Mouse (Mus musculus): ENCODE measurements around the gene Rin3. TPM values are rescaled to one million over a fixed set of nuclear protein-coding genes. Genes with fewer than 3 reads are reported as not detected.
"Not testable (repeated sequence)": the region's sequence is repeated elsewhere in the genome, so short reads cannot be mapped to it uniquely, and the experiment has no call there.

Rin3 gene
- polyA plus RNA-seq, 1 experiment from 2014 or later = 10.2 TPM

- Histone ChIP-seq H3K9me3 (no peaks in the 10 kb centered on the region), H3K27ac (replicated peaks) (no peak overlapping the region), H3K4me1 (peaks cover 14% of the 10 kb centered on the region), H3K36me3 (no peaks in the 10 kb centered on the region), H3K9ac (no peak overlapping the region), H3K4me3 (no peak overlapping the region), H3K4me2 (no peak overlapping the region), H3K27me3 (replicated peaks) (no peaks in the 10 kb centered on the region)
- WGBS = 65% methylated on average over 3 of the region's 3 CpGs
- no peak for ATAC-seq (ENCODE audit: extremely low read depth, insufficient number of reproducible peaks, low FRiP score, low TSS enrichment)
These were observed 24.2 kb upstream of the Rin3 start for GRCm38 (mm10) chr12:102258522-102259112.

GRCm38 (mm10) chr12:102261933-102262396 is 20.9 kb upstream of the Rin3 start:
- H3K36me3 ChIP-seq = no peaks in the 10 kb centered on the region
- no peak overlapping the region for H3K27ac ChIP-seq (replicated peaks)
- 33% methylated on average over 8 of the region's 8 CpGs for WGBS
- no peak overlapping the region for H3K9ac ChIP-seq
- peaks cover 14% of the 10 kb centered on the region for H3K4me1 ChIP-seq
- 0 out of 2 replicates have a peak, but pooled peaks have one; percentile 16 for ATAC-seq (ENCODE audit: extremely low read depth, insufficient number of reproducible peaks, low FRiP score, low TSS enrichment)
- H3K4me2 ChIP-seq = no peak overlapping the region
- no peaks in the 10 kb centered on the region for H3K27me3 ChIP-seq (replicated peaks)
- H3K9me3 ChIP-seq = no peaks in the 10 kb centered on the region
- no peak overlapping the region for H3K4me3 ChIP-seq

GRCm38 (mm10) chr12:102262809-102263208 is 20.0 kb upstream of the Rin3 start:
- no peaks in the 10 kb centered on the region for H3K27me3 ChIP-seq (replicated peaks)
- H3K4me2 ChIP-seq = no peak overlapping the region
- no peak overlapping the region for H3K9ac ChIP-seq
- no peak overlapping the region for H3K27ac ChIP-seq (replicated peaks)
- no peak overlapping the region for H3K4me3 ChIP-seq
- H3K9me3 ChIP-seq = no peaks in the 10 kb centered on the region
- H3K4me1 ChIP-seq = peaks cover 14% of the 10 kb centered on the region
- 74% methylated on average over 2 of the region's 2 CpGs for WGBS
- ATAC-seq (ENCODE audit: extremely low read depth, insufficient number of reproducible peaks, low FRiP score, low TSS enrichment) = no peak
- no peaks in the 10 kb centered on the region for H3K36me3 ChIP-seq

DNA sequence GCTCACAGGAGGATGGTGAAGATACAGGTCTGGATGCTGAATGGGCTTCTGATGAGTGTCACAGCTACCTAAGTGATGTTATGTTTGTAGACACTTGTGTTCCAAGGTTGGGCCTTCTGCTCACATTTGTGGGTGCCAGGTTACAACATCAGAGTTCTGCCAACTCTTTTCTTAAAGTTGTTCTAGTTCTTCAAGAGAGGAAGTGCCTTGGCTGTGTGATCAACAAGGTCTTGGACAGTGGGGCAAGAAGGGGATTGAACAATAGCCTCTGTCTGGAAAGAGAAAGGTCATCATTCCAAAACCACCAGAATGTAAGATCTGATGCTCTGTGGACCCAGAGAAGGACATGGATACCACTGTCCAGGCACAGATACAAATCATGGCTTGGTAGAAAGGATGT is 19.6 kb upstream of the Rin3 start:
- Histone ChIP-seq H3K4me3 (no peak overlapping the region), H3K9me3 (no peaks in the 10 kb centered on the region), H3K36me3 (no peaks in the 10 kb centered on the region), H3K27me3 (replicated peaks) (0 out of 2 replicates have a peak, but pooled peaks cover 1% of the 10 kb centered on the region), H3K9ac (no peak overlapping the region), H3K4me1 (peaks cover 14% of the 10 kb centered on the region), H3K4me2 (no peak overlapping the region), H3K27ac (replicated peaks) (no peak overlapping the region)
- ATAC-seq (ENCODE audit: extremely low read depth, insufficient number of reproducible peaks, low FRiP score, low TSS enrichment) = no peak

DNA sequence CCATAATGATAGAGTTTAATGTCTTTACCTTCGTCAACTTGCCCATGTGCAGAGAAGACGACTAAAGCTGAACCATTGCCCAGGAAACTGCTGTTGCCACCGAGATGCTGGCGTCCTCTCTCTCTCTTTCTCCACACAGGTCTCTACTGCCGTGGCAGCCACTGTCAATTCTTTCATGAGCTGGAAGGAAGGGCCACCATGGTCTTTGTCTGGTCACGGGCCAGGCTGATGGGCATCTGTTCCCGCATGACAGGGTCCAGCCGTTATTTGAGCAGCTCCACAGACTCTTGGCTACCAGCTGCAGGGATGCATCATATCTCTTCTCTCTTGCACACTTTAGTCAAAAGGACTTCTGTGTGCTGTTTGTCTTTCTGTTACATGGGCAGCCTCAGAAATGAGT is 16.4 kb upstream of the Rin3 start:
- Histone ChIP-seq H3K9me3 (no peaks in the 10 kb centered on the region), H3K36me3 (no peaks in the 10 kb centered on the region), H3K9ac (no peak overlapping the region), H3K27me3 (replicated peaks) (0 out of 2 replicates have a peak, but pooled peaks cover 3% of the 10 kb centered on the region), H3K4me2 (no peak overlapping the region), H3K4me3 (no peak overlapping the region), H3K27ac (replicated peaks) (no peak overlapping the region), H3K4me1 (peaks cover 18% of the 10 kb centered on the region)
- ATAC-seq (ENCODE audit: extremely low read depth, insufficient number of reproducible peaks, low FRiP score, low TSS enrichment) = no peak
- 76% methylated on average over 8 of the region's 8 CpGs for WGBS

DNA sequence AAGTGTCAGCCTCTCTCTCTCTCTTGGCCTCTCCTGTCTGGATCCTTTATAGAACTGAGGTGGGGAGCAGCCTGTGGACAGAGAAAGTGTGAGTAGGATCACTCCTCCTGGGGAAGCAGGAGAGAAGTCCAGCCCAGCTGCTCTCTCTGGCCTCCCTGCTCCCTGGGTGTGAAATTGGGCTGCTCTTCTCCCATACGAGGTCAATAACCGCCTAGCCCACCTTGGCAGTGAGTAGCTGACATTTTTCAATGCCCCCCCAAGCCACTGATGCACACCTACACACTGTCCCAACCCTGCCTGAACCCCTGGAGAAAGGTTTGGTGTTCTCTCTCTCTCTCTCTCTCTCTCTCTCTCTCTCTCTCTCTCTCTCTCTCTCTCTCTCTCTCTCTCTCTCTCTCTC is 13.7 kb upstream of the Rin3 start:
- Histone ChIP-seq H3K27ac (replicated peaks) (no peak overlapping the region), H3K9me3 (no peaks in the 10 kb centered on the region), H3K4me1 (peaks cover 10% of the 10 kb centered on the region; the same call in 1 of the 2 replicates), H3K27me3 (replicated peaks) (0 out of 2 replicates have a peak, but pooled peaks cover 3% of the 10 kb centered on the region), H3K36me3 (no peaks in the 10 kb centered on the region), H3K4me3 (no peak overlapping the region), H3K4me2 (no peak overlapping the region), H3K9ac (no peak overlapping the region)
- WGBS = 38% methylated on average over 2 of the region's 2 CpGs
- no peak for ATAC-seq (ENCODE audit: extremely low read depth, insufficient number of reproducible peaks, low FRiP score, low TSS enrichment)

GRCm38 (mm10) chr12:102270776-102271405 is 12.0 kb upstream of the Rin3 start:
- ATAC-seq (ENCODE audit: extremely low read depth, insufficient number of reproducible peaks, low FRiP score, low TSS enrichment) = no peak
- H3K9ac ChIP-seq = no peak overlapping the region
- no peak overlapping the region for H3K4me2 ChIP-seq
- H3K4me1 ChIP-seq = peaks cover 10% of the 10 kb centered on the region; the same call in 1 of the 2 replicates
- WGBS = 69% methylated on average over 6 of the region's 6 CpGs
- H3K9me3 ChIP-seq = no peaks in the 10 kb centered on the region
- no peaks in the 10 kb centered on the region for H3K36me3 ChIP-seq
- no peak overlapping the region for H3K4me3 ChIP-seq
- no peak overlapping the region for H3K27ac ChIP-seq (replicated peaks)
- 0 out of 2 replicates have a peak, but pooled peaks cover 3% of the 10 kb centered on the region for H3K27me3 ChIP-seq (replicated peaks)

DNA sequence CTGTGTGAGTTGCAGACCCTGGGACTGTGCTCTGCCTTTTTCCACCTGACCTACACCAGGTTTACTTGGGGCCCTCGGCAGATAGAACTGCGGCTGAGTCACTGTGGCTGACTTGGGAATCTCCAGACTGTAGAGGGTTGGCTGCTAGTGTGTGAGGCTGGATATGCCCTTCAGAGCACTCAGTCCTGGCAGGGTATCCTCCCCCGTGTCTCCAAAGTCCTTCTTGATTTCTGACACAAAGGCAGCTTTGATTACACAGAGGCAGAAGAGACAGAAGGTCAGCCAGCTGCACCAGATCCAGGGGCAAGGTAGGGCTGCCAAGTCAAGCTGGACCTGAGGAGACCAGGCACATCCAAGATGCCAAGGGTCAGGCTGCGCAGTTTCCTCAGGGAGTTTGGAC is 11.4 kb upstream of the Rin3 start:
- no peak for ATAC-seq (ENCODE audit: extremely low read depth, insufficient number of reproducible peaks, low FRiP score, low TSS enrichment)
- H3K36me3 ChIP-seq = no peaks in the 10 kb centered on the region
- H3K4me1 ChIP-seq = peaks cover 10% of the 10 kb centered on the region; the same call in 1 of the 2 replicates
- 0 out of 2 replicates have a peak, but pooled peaks cover 3% of the 10 kb centered on the region for H3K27me3 ChIP-seq (replicated peaks)
- 46% methylated on average over 4 of the region's 4 CpGs for WGBS
- no peak overlapping the region for H3K4me3 ChIP-seq
- H3K9me3 ChIP-seq = no peaks in the 10 kb centered on the region
- no peak overlapping the region for H3K27ac ChIP-seq (replicated peaks)
- H3K4me2 ChIP-seq = no peak overlapping the region
- H3K9ac ChIP-seq = no peak overlapping the region

DNA sequence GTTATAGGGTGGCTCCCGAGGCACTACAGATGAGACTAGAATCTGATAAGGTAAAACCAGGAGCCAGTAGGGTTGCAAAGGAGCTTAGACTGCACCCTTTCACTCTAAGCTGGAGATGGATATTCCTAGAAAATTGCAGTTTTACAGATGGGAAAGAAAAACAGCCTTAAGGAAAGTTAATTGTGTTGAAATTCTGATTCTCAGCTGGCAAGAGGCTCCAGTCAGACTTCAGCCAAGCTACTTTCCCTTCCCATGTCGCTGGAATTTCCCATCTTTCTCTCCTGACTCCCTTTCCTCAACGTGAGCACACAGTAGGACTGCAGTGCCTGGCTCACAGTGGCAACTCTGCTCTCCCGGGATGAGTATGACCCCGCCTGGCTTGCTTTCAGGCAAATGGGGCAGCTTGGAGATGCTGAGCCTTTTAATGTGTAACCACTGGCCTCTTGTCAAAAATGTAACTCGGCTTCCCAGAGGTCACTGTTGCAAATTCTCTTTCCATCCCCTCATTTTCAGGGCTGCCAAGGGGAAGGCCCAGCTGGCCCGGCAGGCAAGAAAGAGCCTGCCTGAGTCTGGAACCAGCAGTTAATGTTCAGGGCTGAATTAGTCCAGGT is 6.9 kb upstream of the Rin3 start:
- H3K36me3 ChIP-seq = no peaks in the 10 kb centered on the region
- 45% methylated on average over 7 of the region's 7 CpGs for WGBS

GRCm38 (mm10) chr12:102280290-102280689 is 2.6 kb upstream of the Rin3 start:
- H3K27ac ChIP-seq (replicated peaks); H3K4me3 ChIP-seq; H3K9me3 ChIP-seq; ATAC-seq (ENCODE audit: extremely low read depth, insufficient number of reproducible peaks, low FRiP score, low TSS enrichment); H3K27me3 ChIP-seq (replicated peaks); H3K4me2 ChIP-seq; H3K36me3 ChIP-seq; H3K9ac ChIP-seq: not testable (repeated sequence)
- WGBS = 52% methylated on average over 4 of the region's 4 CpGs
- H3K4me1 ChIP-seq = peaks cover 26% of the 10 kb centered on the region

More for the DNA sequence above, 6.9 kb upstream of the Rin3 start:
- no peak overlapping the region for H3K9ac ChIP-seq
- no peaks in the 10 kb centered on the region for H3K27me3 ChIP-seq (replicated peaks)
- peaks cover 6% of the 10 kb centered on the region for H3K4me1 ChIP-seq
- H3K27ac ChIP-seq (replicated peaks) = no peak overlapping the region
- no peak overlapping the region for H3K4me2 ChIP-seq
- no peak for ATAC-seq (ENCODE audit: extremely low read depth, insufficient number of reproducible peaks, low FRiP score, low TSS enrichment)
- H3K4me3 ChIP-seq = no peak overlapping the region
- H3K9me3 ChIP-seq = peaks cover 8% of the 10 kb centered on the region

- 50% methylated on average over 7 of the region's 7 CpGs for WGBS
- H3K36me3 ChIP-seq = no peaks in the 10 kb centered on the region
These were observed 1.9 kb upstream of the Rin3 start for GRCm38 (mm10) chr12:102280867-102281503.

More at GRCm38 (mm10) chr12:102280867-102281503, 1.9 kb upstream of the Rin3 start:
- Histone ChIP-seq H3K9me3 (peaks cover 8% of the 10 kb centered on the region), H3K9ac (no peak overlapping the region), H3K4me2 (no peak overlapping the region), H3K4me3 (no peak overlapping the region), H3K4me1 (peaks cover 33% of the 10 kb centered on the region), H3K27me3 (replicated peaks) (no peaks in the 10 kb centered on the region), H3K27ac (replicated peaks) (no peak overlapping the region)
- ATAC-seq (ENCODE audit: extremely low read depth, insufficient number of reproducible peaks, low FRiP score, low TSS enrichment) = no peak
